Mouse (Mus musculus) bone marrow macrophage, adult 2 months (primary cell): ENCODE data around the gene Dhrs4. TPM values are rescaled to one million over a fixed set of nuclear protein-coding genes. Genes with fewer than 3 reads are reported as not detected.
A peak's percentile ranks its signal among the peaks of the same experiment; 100 is the strongest.

Source experiments
- H3K27ac ChIP-seq: 2 replicates; pipeline ENCODE4 v1.5.1; 2012; ENCODE audit warnings: low read depth, low read length; ENCODE audit not compliant: insufficient read depth
- H3K4me1 ChIP-seq: 2 replicates; pipeline ENCODE4 v1.6.1; 2012; ENCODE audit warnings: low read length; ENCODE audit not compliant: control insufficient read depth, insufficient read depth
- H3K4me3 ChIP-seq: 2 replicates; pipeline ENCODE4 v1.5.1; 2012; ENCODE audit warnings: mild to moderate bottlenecking, low read length, moderate library complexity; ENCODE audit not compliant: insufficient read depth
- CTCF ChIP-seq: IDR thresholded peaks from 2 replicates; pipeline ENCODE4 v1.5.1; 2012; ENCODE audit warnings: low read depth, mild to moderate bottlenecking, low read length, moderate library complexity
- POLR2A ChIP-seq: IDR thresholded peaks from 2 replicates; pipeline ENCODE4 v1.6.1; 2012; ENCODE audit warnings: mild to moderate bottlenecking, low read depth, low read length, borderline replicate concordance
- polyA plus RNA-seq: library from polyadenylated mRNA; stranded (reverse); fragments of >200 nt; gene quantifications from 2 replicates; pipeline ENCODE4 v1.2.4, GENCODE M21; 2012; ENCODE audit not compliant: missing spikeins, insufficient read depth, insufficient read length

Gene Dhrs4
- polyA plus RNA-seq, 1 experiment, result 33.4 TPM

- Histone ChIP-seq H3K27ac (no peak within 1 kb of the TSS), H3K4me1 (no peaks in the 10 kb centered on the region), H3K4me3 (no peak within 1 kb of the TSS)
- no peak for TF ChIP-seq POLR2A
- no peak for TF ChIP-seq CTCF
Observed at GRCm38 (mm10) chr14:55524785-55525184, 46.2 kb downstream of the Dhrs4 start, which contains the start of gene Nrl. TSS of gene Nrl (minus strand) at chr14:55524981.

- H3K4me1 ChIP-seq, result no peaks in the 10 kb centered on the region
- no peak overlapping the region for H3K27ac ChIP-seq
- TF ChIP-seq CTCF (no peak), POLR2A (no peak)
- no peak overlapping the region for H3K4me3 ChIP-seq
Observed at GRCm38 (mm10) chr14:55526674-55527073, 48.1 kb downstream of the Dhrs4 start.

- H3K4me1 ChIP-seq, result no peaks in the 10 kb centered on the region
- H3K4me3 ChIP-seq, result no peak overlapping the region
- no peak for TF ChIP-seq CTCF
- TF ChIP-seq POLR2A, result no peak
- no peak overlapping the region for H3K27ac ChIP-seq
Observed at GRCm38 (mm10) chr14:55527940-55528339, 49.4 kb downstream of the Dhrs4 start.

- H3K4me3 ChIP-seq, result no peak overlapping the region
- H3K4me1 ChIP-seq, result peaks cover 8% of the 10 kb centered on the region
- TF ChIP-seq CTCF (peak; percentile 66), POLR2A (no peak)
- H3K27ac ChIP-seq, result no peak overlapping the region
Observed at GRCm38 (mm10) chr14:55536116-55536745, 57.7 kb downstream of the Dhrs4 start.

Other genes with a start within 250 kb of the Dhrs4 start
- 0.43 TPM in 1 of 2 replicates, not detected in the other for gene Carmil3, start 11.9 kb downstream of the Dhrs4 start, polyA plus RNA-seq
- not detected in 2 replicates for gene Cpne6, start 31.7 kb downstream of the Dhrs4 start, polyA plus RNA-seq
- gene Nrl, start 46.2 kb downstream of the Dhrs4 start, polyA plus RNA-seq, result not detected in 2 replicates
- 34.7 and 38.6 TPM in 2 replicates for gene Pck2, start 61.5 kb downstream of the Dhrs4 start, polyA plus RNA-seq
- 54.5 and 57.0 TPM in 2 replicates for gene Dcaf11, start 81.2 kb downstream of the Dhrs4 start, polyA plus RNA-seq
- gene A730061H03Rik, start 81.6 kb downstream of the Dhrs4 start, polyA plus RNA-seq, result not detected in 2 replicates
- gene Fitm1, start 96.9 kb downstream of the Dhrs4 start, polyA plus RNA-seq, result not detected in 2 replicates
- 382 and 397 TPM in 2 replicates for gene Psme1, start 99.4 kb downstream of the Dhrs4 start, polyA plus RNA-seq
- gene Emc9, start 106.5 kb downstream of the Dhrs4 start, polyA plus RNA-seq, result 19.3 and 21.9 TPM in 2 replicates
- 219 and 291 TPM in 2 replicates for gene Psme2, start 112.4 kb downstream of the Dhrs4 start, polyA plus RNA-seq
- 38.5 and 45.6 TPM in 2 replicates for gene Rnf31, start 113.0 kb downstream of the Dhrs4 start, polyA plus RNA-seq
- gene Irf9, start 124.8 kb downstream of the Dhrs4 start, polyA plus RNA-seq, result 74.7 and 77.7 TPM in 2 replicates
- gene Rec8, start 139.3 kb downstream of the Dhrs4 start, polyA plus RNA-seq, result 0.25 TPM in 1 of 2 replicates, not detected in the other
- 31.4 and 33.3 TPM in 2 replicates for gene Ipo4, start 157.2 kb downstream of the Dhrs4 start, polyA plus RNA-seq
- gene Gm49378, start 159.1 kb downstream of the Dhrs4 start, polyA plus RNA-seq, result 0.59 and 3.0 TPM in 2 replicates
- 61.9 and 64.9 TPM in 2 replicates for gene Tm9sf1, start 165.0 kb downstream of the Dhrs4 start, polyA plus RNA-seq
- 1.6 and 1.7 TPM in 2 replicates for gene Tssk4, start 171.4 kb downstream of the Dhrs4 start, polyA plus RNA-seq
- 35.9 and 36.3 TPM in 2 replicates for gene Mdp1, start 181.8 kb downstream of the Dhrs4 start, polyA plus RNA-seq
- gene Gmpr2, start 193.2 kb downstream of the Dhrs4 start, polyA plus RNA-seq, result 38.8 and 41.2 TPM in 2 replicates
- gene Nedd8, start 193.4 kb downstream of the Dhrs4 start, polyA plus RNA-seq, result 318 and 335 TPM in 2 replicates
- gene Tinf2, start 203.1 kb downstream of the Dhrs4 start, polyA plus RNA-seq, result 18.0 and 19.5 TPM in 2 replicates
- 0.59 and 1.1 TPM in 2 replicates for gene Tgm1, start 235.2 kb downstream of the Dhrs4 start, polyA plus RNA-seq
- gene Rabggta, start 243.5 kb downstream of the Dhrs4 start, polyA plus RNA-seq, result 28.2 and 29.4 TPM in 2 replicates